20 mouse cellular contexts compared by ENCODE assay signal in genomic region chr7:81209979-81210685, GRCm38 (mm10).
"Had no signal": no experiment of that assay in that cellular context is flagged by ENCODE, and none has a peak within 500 bp of the region (broad histone marks: within the 10 kb centered on the region; RNA-seq: fewer than 3 reads in every experiment).

No protein-coding gene starts in this region.

- H3K36me3 ChIP-seq: kidney, embryonic 15.5 days; limb, embryonic 12.5 days; limb, embryonic 15.5 days; midbrain, embryonic 12.5 days; midbrain, embryonic 15.5 days; neural tube, embryonic 12.5 days; neural tube, embryonic 15.5 days; stomach, embryonic 15.5 days had no signal

- H3K4me2 ChIP-seq: kidney, embryonic 15.5 days; limb, embryonic 12.5 days; limb, embryonic 15.5 days; liver, embryonic 11.5 days; lung, embryonic 14.5 days; midbrain, embryonic 12.5 days; midbrain, embryonic 15.5 days; neural tube, embryonic 12.5 days; neural tube, embryonic 15.5 days; stomach, embryonic 15.5 days had no signal

- H3K27ac ChIP-seq: limb, embryonic 12.5 days; limb, embryonic 15.5 days; liver, embryonic 14.5 days; macrophage; midbrain, embryonic 12.5 days; midbrain, embryonic 15.5 days; neural tube, embryonic 12.5 days; neural tube, embryonic 15.5 days; stomach, embryonic 15.5 days had no signal

- H3K9ac ChIP-seq: kidney, embryonic 15.5 days; limb, embryonic 12.5 days; limb, embryonic 15.5 days; liver, embryonic 14.5 days; liver, postnatal 0 days; lung, embryonic 14.5 days; midbrain, embryonic 12.5 days; midbrain, embryonic 15.5 days; neural tube, embryonic 12.5 days; neural tube, embryonic 15.5 days; stomach, embryonic 15.5 days had no signal

- ATAC-seq: liver, postnatal 0 days; lung, postnatal 0 days; midbrain, embryonic 15.5 days had no signal

- DNase-seq: kidney, postnatal 10 days; kidney, postnatal 36 days; left cerebral cortex, postnatal 4 days; liver, postnatal 0 days; lung, embryonic 14.5 days; right cerebral cortex, postnatal 25 days; spleen, adult 18-20 months; thymus, postnatal 25 days had no signal

- H3K9me3 ChIP-seq: kidney, embryonic 15.5 days; limb, embryonic 12.5 days; limb, embryonic 15.5 days; midbrain, embryonic 12.5 days; midbrain, embryonic 15.5 days; neural tube, embryonic 12.5 days; neural tube, embryonic 15.5 days; stomach, embryonic 15.5 days had no signal

- H3K4me3 ChIP-seq: kidney, embryonic 15.5 days; limb, embryonic 12.5 days; limb, embryonic 15.5 days; midbrain, embryonic 12.5 days; midbrain, embryonic 15.5 days; neural tube, embryonic 12.5 days; neural tube, embryonic 15.5 days; stomach, embryonic 15.5 days had no signal
